Mouse (Mus musculus): Measurements from ENCODE around the gene Klf9. TPM values are rescaled to one million over a fixed set of nuclear protein-coding genes. Genes with fewer than 3 reads are reported as not detected.
"Not testable (repeated sequence)": the region's sequence is repeated elsewhere in the genome, so short reads cannot be mapped to it uniquely, and the experiment has no call there.

Klf9 gene
- total RNA-seq, 2 experiments from 2014 or later, result 19.9 to 24.6 TPM

- no peak for ATAC-seq (replicated peaks; ENCODE audit: low FRiP score, low TSS enrichment, poor library complexity, severe bottlenecking)
Measured at GRCm38 (mm10) chr19:23137295-23137694, 3.7 kb upstream of the Klf9 start.

- ATAC-seq (replicated peaks; ENCODE audit: low FRiP score, low TSS enrichment, poor library complexity, severe bottlenecking), result no peak
Measured at GRCm38 (mm10) chr19:23139756-23140470, 1.1 kb upstream of the Klf9 start.

- ATAC-seq (replicated peaks; ENCODE audit: low FRiP score, low TSS enrichment, poor library complexity, severe bottlenecking), result 0 out of 2 replicates have a peak, but pooled peaks have one; percentile 0
Measured at GRCm38 (mm10) chr19:23141391-23142281, 610 bp downstream of the Klf9 start.

- peak; percentile 20; the same call in 1 of the 2 replicates for ATAC-seq (replicated peaks; ENCODE audit: low FRiP score, low TSS enrichment, poor library complexity, severe bottlenecking)
Measured at GRCm38 (mm10) chr19:23142427-23143073, 1.5 kb downstream of the Klf9 start.

GRCm38 (mm10) chr19:23143074-23143445 is 2.0 kb downstream of the Klf9 start:
- no peak for ATAC-seq (replicated peaks; ENCODE audit: low FRiP score, low TSS enrichment, poor library complexity, severe bottlenecking)

GRCm38 (mm10) chr19:23143541-23143940 is 2.5 kb downstream of the Klf9 start:
- ATAC-seq (replicated peaks; ENCODE audit: low FRiP score, low TSS enrichment, poor library complexity, severe bottlenecking), result no peak

GRCm38 (mm10) chr19:23144031-23144430 is 3.0 kb downstream of the Klf9 start:
- ATAC-seq (replicated peaks; ENCODE audit: low FRiP score, low TSS enrichment, poor library complexity, severe bottlenecking), result no peak

GRCm38 (mm10) chr19:23145146-23145545 is 4.1 kb downstream of the Klf9 start:
- ATAC-seq (replicated peaks; ENCODE audit: low FRiP score, low TSS enrichment, poor library complexity, severe bottlenecking), result no peak

GRCm38 (mm10) chr19:23145575-23145974 is 4.5 kb downstream of the Klf9 start:
- not testable (repeated sequence) for ATAC-seq (replicated peaks; ENCODE audit: low FRiP score, low TSS enrichment, poor library complexity, severe bottlenecking)

GRCm38 (mm10) chr19:23146409-23146861 is 5.4 kb downstream of the Klf9 start:
- ATAC-seq (replicated peaks; ENCODE audit: low FRiP score, low TSS enrichment, poor library complexity, severe bottlenecking), result no peak

GRCm38 (mm10) chr19:23147026-23147966 is 6.3 kb downstream of the Klf9 start:
- no peak for ATAC-seq (replicated peaks; ENCODE audit: low FRiP score, low TSS enrichment, poor library complexity, severe bottlenecking)

GRCm38 (mm10) chr19:23149465-23150410 is 8.7 kb downstream of the Klf9 start:
- peak; percentile 40 for ATAC-seq (replicated peaks; ENCODE audit: low FRiP score, low TSS enrichment, poor library complexity, severe bottlenecking)

GRCm38 (mm10) chr19:23150556-23151265 is 9.7 kb downstream of the Klf9 start:
- no peak for ATAC-seq (replicated peaks; ENCODE audit: low FRiP score, low TSS enrichment, poor library complexity, severe bottlenecking)

- ATAC-seq (replicated peaks; ENCODE audit: low FRiP score, low TSS enrichment, poor library complexity, severe bottlenecking), result peak; percentile 65
Measured at GRCm38 (mm10) chr19:23151651-23152070, 10.6 kb downstream of the Klf9 start.

- ATAC-seq (replicated peaks; ENCODE audit: low FRiP score, low TSS enrichment, poor library complexity, severe bottlenecking), result peak; percentile 81
Measured at GRCm38 (mm10) chr19:23152201-23152640, 11.2 kb downstream of the Klf9 start.

GRCm38 (mm10) chr19:23152771-23153605 is 12.0 kb downstream of the Klf9 start:
- ATAC-seq (replicated peaks; ENCODE audit: low FRiP score, low TSS enrichment, poor library complexity, severe bottlenecking), result no peak

All from megakaryocyte-erythroid progenitor cell, adult 5-6 weeks (primary cell).